Mouse (Mus musculus) hindbrain, embryonic 13.5 days (tissue): ENCODE measurements around the gene Mob1b. TPM values are rescaled to one million over a fixed set of nuclear protein-coding genes. Genes with fewer than 3 reads are reported as not detected.

Experiments
- ATAC-seq: fragments of 200-750 bp; cut with Nextera tagmentation; 2 replicates; pipeline ENCODE4 v1.8.0; 2017; ENCODE audit warnings: moderate TSS enrichment; ENCODE audit not compliant: low FRiP score
- H3K27ac ChIP-seq: fragments of 300-500 bp; sonication (generic); 2 replicates; pipeline ENCODE4 v1.5.1; 2015; ENCODE audit warnings: inconsistent platforms, mild to moderate bottlenecking, moderate library complexity
- H3K27me3 ChIP-seq: fragments of 300-500 bp; sonication (generic); 2 replicates; pipeline ENCODE4 v1.6.1; 2015; ENCODE audit warnings: mild to moderate bottlenecking, inconsistent platforms
- H3K36me3 ChIP-seq: fragments of 300-500 bp; sonication (generic); 2 replicates; pipeline ENCODE4 v1.6.1; 2015; ENCODE audit warnings: mild to moderate bottlenecking, inconsistent platforms
- H3K4me1 ChIP-seq: fragments of 300-500 bp; sonication (generic); replicated peaks from 2 replicates; pipeline ENCODE4 v1.6.1; 2015; ENCODE audit warnings: inconsistent platforms
- H3K4me2 ChIP-seq: fragments of 300-500 bp; sonication (generic); 2 replicates; pipeline ENCODE4 v1.6.1; 2015; ENCODE audit warnings: inconsistent platforms, mild to moderate bottlenecking, moderate library complexity
- H3K4me3 ChIP-seq: fragments of 300-500 bp; sonication (generic); 2 replicates; pipeline ENCODE4 v1.5.1; 2015; ENCODE audit warnings: mild to moderate bottlenecking, inconsistent platforms
- H3K9ac ChIP-seq: fragments of 300-500 bp; sonication (generic); 2 replicates; pipeline ENCODE4 v1.6.1; 2015; ENCODE audit warnings: mild to moderate bottlenecking, inconsistent platforms
- H3K9me3 ChIP-seq: fragments of 300-500 bp; sonication (generic); 2 replicates; pipeline ENCODE4 v1.6.1; 2016; ENCODE audit warnings: inconsistent platforms
- WGBS: fragments of 180-500 bp; shearing (Covaris S2); methylation state at CpG from one replicate; pipeline ENCODE4 v1.1.7; 2015; 5-methylcytosine and 5-hydroxymethylcytosine counted together
- polyA plus RNA-seq: library from polyadenylated mRNA; unstranded; fragments of >200 nt; fragmentation: Nextera tagmentation; extraction: Ambion mirVana; gene quantifications from 2 replicates; pipeline ENCODE4 v1.2.1, GENCODE M21; 2015

Mob1b gene
- polyA plus RNA-seq, result 10.7 and 12.5 TPM in 2 replicates

GRCm38 (mm10) chr5:88720116-88721002, at the start of gene Mob1b:
TSS of gene Mob1b (plus strand) at chr5:88720855.
- H3K9ac ChIP-seq, result peak within 1 kb of the TSS; percentile 99
- H3K27ac ChIP-seq, result peak within 1 kb of the TSS; percentile 94
- ATAC-seq, result peak; percentile 95
- no peaks in the 10 kb centered on the region for H3K9me3 ChIP-seq
- H3K4me2 ChIP-seq, result peak within 1 kb of the TSS; percentile 95
- H3K27me3 ChIP-seq, result no peaks in the 10 kb centered on the region
- H3K4me3 ChIP-seq, result peak within 1 kb of the TSS; percentile 99
- WGBS, result under 1% methylated on average over 47 of the region's 54 CpGs
- no peaks in the 10 kb centered on the region for H3K36me3 ChIP-seq
- peaks cover 34% of the 10 kb centered on the region for H3K4me1 ChIP-seq

GRCm38 (mm10) chr5:88674703-88675442, 45.8 kb upstream of the Mob1b start:
- no peaks in the 10 kb centered on the region for H3K9me3 ChIP-seq
- peak overlapping the region; percentile 97 for H3K9ac ChIP-seq
- H3K36me3 ChIP-seq, result peaks cover 27% of the 10 kb centered on the region
- peaks cover 21% of the 10 kb centered on the region for H3K4me1 ChIP-seq
- peak overlapping the region; percentile 97 for H3K4me3 ChIP-seq
- under 1% methylated on average over 40 of the region's 47 CpGs for WGBS
- peak; percentile 64 for ATAC-seq
- no peaks in the 10 kb centered on the region for H3K27me3 ChIP-seq
- H3K4me2 ChIP-seq, result peak overlapping the region; percentile 77
- H3K27ac ChIP-seq, result peak overlapping the region; percentile 99

GRCm38 (mm10) chr5:88675443-88676387, 44.9 kb upstream of the Mob1b start, which contains the start of gene Grsf1:
TSS of gene Grsf1 (minus strand) at chr5:88676171.
- ATAC-seq, result peak; percentile 93
- peak within 1 kb of the TSS; percentile 97 for H3K9ac ChIP-seq
- peak within 1 kb of the TSS; percentile 99 for H3K27ac ChIP-seq
- peaks cover 21% of the 10 kb centered on the region for H3K4me1 ChIP-seq
- no peaks in the 10 kb centered on the region for H3K9me3 ChIP-seq
- H3K4me2 ChIP-seq, result peak within 1 kb of the TSS; percentile 77
- no peaks in the 10 kb centered on the region for H3K27me3 ChIP-seq
- under 1% methylated on average over 106 of the region's 127 CpGs for WGBS
- peak within 1 kb of the TSS; percentile 97 for H3K4me3 ChIP-seq
- peaks cover 19% of the 10 kb centered on the region for H3K36me3 ChIP-seq

DNA sequence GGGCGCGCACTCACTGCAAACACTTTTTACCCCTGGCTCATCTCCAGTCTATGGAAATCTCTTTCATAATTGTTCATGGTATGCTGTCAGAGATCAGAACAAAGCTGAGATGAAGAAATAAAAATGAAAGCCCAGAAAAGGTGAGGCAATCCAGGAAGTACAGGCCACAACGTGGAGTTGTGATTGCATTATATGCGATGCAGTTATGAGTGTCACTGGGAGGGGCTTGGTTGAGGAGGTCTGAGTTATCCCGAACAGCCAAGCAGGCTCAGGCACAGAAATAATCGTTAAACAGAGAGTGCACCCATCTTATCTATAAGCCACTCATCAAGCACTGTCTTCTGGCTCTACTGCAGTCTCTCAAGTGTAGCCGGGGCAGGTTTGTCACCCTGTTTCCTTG, 41.7 kb upstream of the Mob1b start:
- H3K27ac ChIP-seq, result no peak overlapping the region

DNA sequence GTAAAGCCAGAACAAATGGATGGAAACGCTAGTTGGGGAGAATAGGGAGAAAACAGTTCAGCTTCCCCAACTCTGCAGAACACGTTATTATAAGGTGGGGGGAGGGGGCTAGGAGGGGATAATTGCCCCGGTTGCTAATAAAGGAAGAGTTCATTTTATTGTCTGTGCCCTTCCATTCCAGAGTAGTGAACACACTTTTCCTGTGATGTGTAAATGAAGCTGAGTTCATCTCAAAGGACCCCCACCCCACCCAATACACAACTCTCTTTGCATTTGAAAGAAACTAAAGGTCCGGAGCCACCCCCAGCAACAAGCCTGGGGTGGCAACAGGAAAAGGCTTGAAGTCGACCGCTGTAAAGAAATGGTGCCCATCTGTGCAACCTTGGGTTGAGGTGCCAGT, 41.3 kb upstream of the Mob1b start:
- WGBS, result 9% methylated on average over 6 of the region's 6 CpGs
- no peak overlapping the region for H3K9ac ChIP-seq
- H3K4me1 ChIP-seq, result peaks cover 6% of the 10 kb centered on the region
- no peaks in the 10 kb centered on the region for H3K36me3 ChIP-seq
- no peak for ATAC-seq
- no peak overlapping the region for H3K4me2 ChIP-seq
- no peaks in the 10 kb centered on the region for H3K9me3 ChIP-seq
- no peaks in the 10 kb centered on the region for H3K27me3 ChIP-seq
- H3K27ac ChIP-seq, result no peak overlapping the region
- H3K4me3 ChIP-seq, result no peak overlapping the region

More for the DNA sequence above, 41.7 kb upstream of the Mob1b start:
- H3K9ac ChIP-seq, result no peak overlapping the region
- H3K4me1 ChIP-seq, result peaks cover 10% of the 10 kb centered on the region
- no peak overlapping the region for H3K4me2 ChIP-seq
- no peaks in the 10 kb centered on the region for H3K36me3 ChIP-seq
- H3K27me3 ChIP-seq, result no peaks in the 10 kb centered on the region
- ATAC-seq, result no peak
- WGBS, result 54% methylated on average over 7 of the region's 7 CpGs
- H3K4me3 ChIP-seq, result no peak overlapping the region
- H3K9me3 ChIP-seq, result no peaks in the 10 kb centered on the region

GRCm38 (mm10) chr5:88680567-88680966, 40.1 kb upstream of the Mob1b start:
- H3K4me3 ChIP-seq, result no peak overlapping the region
- no peak overlapping the region for H3K27ac ChIP-seq
- no peak overlapping the region for H3K9ac ChIP-seq
- peaks cover 2% of the 10 kb centered on the region for H3K4me1 ChIP-seq
- H3K27me3 ChIP-seq, result no peaks in the 10 kb centered on the region
- H3K36me3 ChIP-seq, result no peaks in the 10 kb centered on the region
- no peaks in the 10 kb centered on the region for H3K9me3 ChIP-seq
- no peak for ATAC-seq
- no peak overlapping the region for H3K4me2 ChIP-seq
- 93% methylated on average over 6 of the region's 6 CpGs for WGBS

- no peaks in the 10 kb centered on the region for H3K36me3 ChIP-seq
- 94% methylated on average over 9 of the region's 9 CpGs for WGBS
Observed at GRCm38 (mm10) chr5:88683706-88684105, 36.9 kb upstream of the Mob1b start.

DNA sequence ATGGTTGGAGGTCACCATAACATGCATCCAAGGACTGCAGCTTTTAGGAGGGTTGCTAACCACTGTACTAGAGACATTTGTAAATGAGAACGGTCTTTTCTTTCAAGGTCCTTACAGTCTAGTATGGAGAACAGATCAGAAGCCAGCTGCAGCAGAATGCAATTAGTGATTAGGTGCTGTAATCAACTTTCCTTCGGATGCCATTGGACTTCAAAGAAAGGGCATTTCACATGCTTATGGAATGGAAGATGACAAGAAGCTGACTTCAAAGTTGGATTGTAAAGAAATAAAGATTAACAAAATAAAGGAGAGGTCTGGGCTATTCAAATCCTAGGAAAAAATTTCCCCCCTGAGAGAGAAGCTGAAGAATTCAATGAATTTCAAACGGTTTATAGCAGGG, 36.4 kb upstream of the Mob1b start:
- 39% methylated on average over 3 of the region's 3 CpGs for WGBS

More at GRCm38 (mm10) chr5:88683706-88684105, 36.9 kb upstream of the Mob1b start:
- no peaks in the 10 kb centered on the region; the same call in 1 of the 2 replicates for H3K4me1 ChIP-seq
- H3K9ac ChIP-seq, result no peak overlapping the region
- no peak overlapping the region for H3K27ac ChIP-seq
- ATAC-seq, result no peak
- no peaks in the 10 kb centered on the region for H3K27me3 ChIP-seq
- H3K4me3 ChIP-seq, result no peak overlapping the region
- no peaks in the 10 kb centered on the region for H3K9me3 ChIP-seq
- H3K4me2 ChIP-seq, result no peak overlapping the region

DNA sequence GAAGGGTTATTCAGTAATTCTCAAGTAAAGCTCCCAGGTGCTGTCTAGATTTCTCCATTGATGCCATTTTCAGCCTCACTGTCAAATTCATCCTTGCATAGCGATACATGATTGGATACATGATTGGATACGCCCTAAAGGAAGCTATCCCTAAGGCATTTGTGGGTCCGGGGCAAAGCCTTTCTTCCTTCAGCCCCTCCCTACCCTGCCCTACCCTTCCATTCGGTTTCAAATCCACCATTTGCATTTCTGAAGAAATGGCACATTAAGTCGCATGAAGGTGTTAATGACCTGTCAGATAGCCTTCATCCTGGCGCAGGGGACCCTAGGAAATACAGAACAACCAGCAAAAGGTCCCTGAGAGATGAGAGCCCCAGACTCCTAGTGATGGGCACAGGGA, 35.3 kb upstream of the Mob1b start:
- Histone ChIP-seq H3K27me3 (no peaks in the 10 kb centered on the region), H3K4me2 (no peak overlapping the region), H3K9ac (no peak overlapping the region), H3K36me3 (no peaks in the 10 kb centered on the region), H3K27ac (no peak overlapping the region), H3K9me3 (no peaks in the 10 kb centered on the region), H3K4me3 (no peak overlapping the region), H3K4me1 (no peaks in the 10 kb centered on the region; the same call in 1 of the 2 replicates)
- 15% methylated on average over 6 of the region's 6 CpGs for WGBS
- no peak for ATAC-seq

More for the DNA sequence above, 36.4 kb upstream of the Mob1b start:
- Histone ChIP-seq H3K4me3 (no peak overlapping the region), H3K27ac (no peak overlapping the region), H3K4me1 (no peaks in the 10 kb centered on the region; the same call in 1 of the 2 replicates), H3K27me3 (no peaks in the 10 kb centered on the region), H3K9me3 (no peaks in the 10 kb centered on the region), H3K9ac (no peak overlapping the region), H3K4me2 (no peak overlapping the region), H3K36me3 (no peaks in the 10 kb centered on the region)
- ATAC-seq, result no peak

DNA sequence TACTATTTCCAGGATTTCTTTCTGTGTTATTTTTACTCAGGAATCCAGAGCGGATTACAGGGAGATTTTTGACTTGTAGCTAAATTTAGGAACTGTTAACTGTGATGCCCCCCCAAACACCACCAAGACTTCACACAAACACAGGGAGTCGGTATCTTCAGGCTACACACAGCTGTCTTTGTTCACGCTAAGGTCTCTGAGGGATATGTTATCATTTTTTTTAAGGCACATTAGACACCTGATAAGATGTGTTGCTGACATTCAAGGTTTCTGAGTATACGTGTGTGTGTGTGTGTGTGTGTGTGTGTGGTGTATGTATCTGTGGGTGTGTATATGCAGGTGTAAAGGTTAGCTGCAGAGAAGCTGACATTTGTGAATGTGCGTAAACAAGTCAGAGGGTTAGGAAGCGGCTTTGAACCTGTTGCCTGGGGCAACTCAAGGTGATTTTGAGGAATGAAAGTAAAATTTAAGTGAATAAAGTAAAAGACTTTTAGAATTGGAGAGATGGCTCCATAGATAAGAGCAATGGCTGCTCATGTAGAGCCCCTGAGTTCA, 34.8 kb upstream of the Mob1b start:
- Histone ChIP-seq H3K36me3 (no peaks in the 10 kb centered on the region), H3K4me1 (no peaks in the 10 kb centered on the region; the same call in 1 of the 2 replicates), H3K4me2 (no peak overlapping the region), H3K9ac (no peak overlapping the region), H3K4me3 (no peak overlapping the region), H3K9me3 (no peaks in the 10 kb centered on the region), H3K27me3 (no peaks in the 10 kb centered on the region), H3K27ac (no peak overlapping the region)
- no peak for ATAC-seq
- 74% methylated on average over 6 of the region's 6 CpGs for WGBS

DNA sequence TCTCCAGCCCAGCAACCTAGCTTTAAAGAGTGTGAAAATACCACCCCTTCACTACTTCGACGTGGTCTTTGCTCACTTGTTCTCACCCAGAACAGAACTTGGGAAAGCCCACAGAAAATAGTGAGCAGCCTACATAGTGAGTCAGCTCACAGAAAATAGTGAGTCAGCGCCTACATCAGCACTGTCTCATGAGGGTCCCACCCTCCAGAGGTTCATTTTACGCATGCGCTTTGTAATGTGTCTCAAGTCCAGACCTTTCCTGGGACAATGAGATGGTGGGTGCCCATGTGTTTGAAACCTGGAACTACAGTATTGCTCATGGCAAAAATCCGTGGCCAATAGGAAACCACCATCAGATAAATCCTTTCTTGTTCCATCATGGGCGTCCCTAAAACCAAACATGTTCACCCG, 32.7 kb upstream of the Mob1b start:
- Histone ChIP-seq H3K4me1 (no peaks in the 10 kb centered on the region; the same call in 1 of the 2 replicates), H3K4me3 (no peak overlapping the region), H3K9ac (no peak overlapping the region), H3K27me3 (no peaks in the 10 kb centered on the region), H3K9me3 (no peaks in the 10 kb centered on the region), H3K27ac (no peak overlapping the region), H3K36me3 (no peaks in the 10 kb centered on the region), H3K4me2 (no peak overlapping the region)
- ATAC-seq, result no peak
- 87% methylated on average over 8 of the region's 8 CpGs for WGBS
